Mouse (Mus musculus): ENCODE measurements at regions not wholly inside any gene's neighbourhood (a gene's known extent, or its start where the extent isn't known, plus 50 kb on each side); places are given as distances from the start of the nearest gene placed in this dataset.

GRCm38 (mm10) chr16:95798099-95798498, 96.2 kb downstream of the Ets2 start:
- H3K4me2 ChIP-seq (ENCODE audit: low read length) = no peak overlapping the region
- H3K36me3 ChIP-seq (ENCODE audit: control insufficient read depth, insufficient read depth, low read length) = no peaks in the 10 kb centered on the region
- H3K27ac ChIP-seq (ENCODE audit: low read depth, low read length) = no peak overlapping the region
- no peaks in the 10 kb centered on the region for H3K9me3 ChIP-seq (ENCODE audit: control insufficient read depth, low read length)
- peaks cover 3% of the 10 kb centered on the region; the same call in 1 of the 2 replicates for H3K4me1 ChIP-seq (ENCODE audit: control insufficient read depth, insufficient read depth, low read depth, low read length)
- no peak for ATAC-seq
- no peak overlapping the region for H3K4me3 ChIP-seq (ENCODE audit: low read length)
- H3K9ac ChIP-seq (ENCODE audit: low read depth, low read length) = no peak overlapping the region
- no peaks in the 10 kb centered on the region for H3K27me3 ChIP-seq (replicated peaks; ENCODE audit: control insufficient read depth, insufficient read depth, low read length)
- WGBS = 73% methylated on average over 11 of the region's 11 CpGs

GRCm38 (mm10) chr16:95797141-95797540, 95.3 kb downstream of the Ets2 start:
- Histone ChIP-seq H3K27ac (ENCODE audit: low read depth, low read length) (no peak overlapping the region), H3K4me3 (ENCODE audit: low read length) (no peak overlapping the region), H3K27me3 (replicated peaks; ENCODE audit: control insufficient read depth, insufficient read depth, low read length) (no peaks in the 10 kb centered on the region), H3K36me3 (ENCODE audit: control insufficient read depth, insufficient read depth, low read length) (no peaks in the 10 kb centered on the region), H3K9ac (ENCODE audit: low read depth, low read length) (no peak overlapping the region), H3K4me1 (ENCODE audit: control insufficient read depth, insufficient read depth, low read depth, low read length) (no peaks in the 10 kb centered on the region; the same call in 1 of the 2 replicates), H3K9me3 (ENCODE audit: control insufficient read depth, low read length) (no peaks in the 10 kb centered on the region), H3K4me2 (ENCODE audit: low read length) (no peak overlapping the region)
- WGBS = 79% methylated on average over 2 of the region's 2 CpGs
- no peak for ATAC-seq

GRCm38 (mm10) chr16:95794876-95795275, 93.0 kb downstream of the Ets2 start:
- Histone ChIP-seq H3K4me1 (ENCODE audit: control insufficient read depth, insufficient read depth, low read depth, low read length) (no peaks in the 10 kb centered on the region; the same call in 1 of the 2 replicates), H3K27me3 (replicated peaks; ENCODE audit: control insufficient read depth, insufficient read depth, low read length) (no peaks in the 10 kb centered on the region), H3K9me3 (ENCODE audit: control insufficient read depth, low read length) (no peaks in the 10 kb centered on the region; the same call in 1 of the 2 replicates), H3K27ac (ENCODE audit: low read depth, low read length) (no peak overlapping the region), H3K4me2 (ENCODE audit: low read length) (no peak overlapping the region), H3K36me3 (ENCODE audit: control insufficient read depth, insufficient read depth, low read length) (no peaks in the 10 kb centered on the region), H3K4me3 (ENCODE audit: low read length) (no peak overlapping the region), H3K9ac (ENCODE audit: low read depth, low read length) (no peak overlapping the region)
- ATAC-seq = no peak
- 84% methylated on average over 8 of the region's 8 CpGs for WGBS

GRCm38 (mm10) chr16:95794281-95794727, 92.4 kb downstream of the Ets2 start:
- H3K4me1 ChIP-seq (ENCODE audit: control insufficient read depth, insufficient read depth, low read depth, low read length) = no peaks in the 10 kb centered on the region; the same call in 1 of the 2 replicates
- no peaks in the 10 kb centered on the region for H3K27me3 ChIP-seq (replicated peaks; ENCODE audit: control insufficient read depth, insufficient read depth, low read length)
- H3K27ac ChIP-seq (ENCODE audit: low read depth, low read length) = no peak overlapping the region
- H3K36me3 ChIP-seq (ENCODE audit: control insufficient read depth, insufficient read depth, low read length) = no peaks in the 10 kb centered on the region
- H3K9ac ChIP-seq (ENCODE audit: low read depth, low read length) = no peak overlapping the region
- no peak overlapping the region for H3K4me3 ChIP-seq (ENCODE audit: low read length)
- WGBS = 63% methylated on average over 10 of the region's 10 CpGs
- no peak for ATAC-seq
- H3K9me3 ChIP-seq (ENCODE audit: control insufficient read depth, low read length) = no peaks in the 10 kb centered on the region; the same call in 1 of the 2 replicates
- H3K4me2 ChIP-seq (ENCODE audit: low read length) = no peak overlapping the region

- Histone ChIP-seq H3K4me3 (ENCODE audit: low read length) (no peak overlapping the region), H3K36me3 (ENCODE audit: control insufficient read depth, insufficient read depth, low read length) (no peaks in the 10 kb centered on the region), H3K27me3 (replicated peaks; ENCODE audit: control insufficient read depth, insufficient read depth, low read length) (no peaks in the 10 kb centered on the region), H3K9ac (ENCODE audit: low read depth, low read length) (no peak overlapping the region), H3K4me1 (ENCODE audit: control insufficient read depth, insufficient read depth, low read depth, low read length) (no peaks in the 10 kb centered on the region), H3K27ac (ENCODE audit: low read depth, low read length) (no peak overlapping the region), H3K9me3 (ENCODE audit: control insufficient read depth, low read length) (no peaks in the 10 kb centered on the region; the same call in 1 of the 2 replicates), H3K4me2 (ENCODE audit: low read length) (no peak overlapping the region)
- ATAC-seq = no peak
- WGBS = 74% methylated on average over 4 of the region's 4 CpGs
Observed at GRCm38 (mm10) chr16:95790691-95791090, 88.8 kb downstream of the Ets2 start.

GRCm38 (mm10) chr16:95789548-95789947, 87.7 kb downstream of the Ets2 start:
- ATAC-seq = no peak
- H3K27ac ChIP-seq (ENCODE audit: low read depth, low read length) = no peak overlapping the region
- no peaks in the 10 kb centered on the region for H3K36me3 ChIP-seq (ENCODE audit: control insufficient read depth, insufficient read depth, low read length)
- H3K4me2 ChIP-seq (ENCODE audit: low read length) = no peak overlapping the region
- no peak overlapping the region for H3K4me3 ChIP-seq (ENCODE audit: low read length)
- no peaks in the 10 kb centered on the region for H3K4me1 ChIP-seq (ENCODE audit: control insufficient read depth, insufficient read depth, low read depth, low read length)
- no peaks in the 10 kb centered on the region for H3K27me3 ChIP-seq (replicated peaks; ENCODE audit: control insufficient read depth, insufficient read depth, low read length)
- no peak overlapping the region for H3K9ac ChIP-seq (ENCODE audit: low read depth, low read length)
- H3K9me3 ChIP-seq (ENCODE audit: control insufficient read depth, low read length) = no peaks in the 10 kb centered on the region; the same call in 1 of the 2 replicates

- 88% methylated on average over 5 of the region's 5 CpGs for WGBS
- H3K4me3 ChIP-seq (ENCODE audit: low read length) = no peak overlapping the region
- ATAC-seq = no peak
- H3K4me1 ChIP-seq (ENCODE audit: control insufficient read depth, insufficient read depth, low read depth, low read length) = no peaks in the 10 kb centered on the region
- H3K27ac ChIP-seq (ENCODE audit: low read depth, low read length) = no peak overlapping the region
- no peak overlapping the region for H3K4me2 ChIP-seq (ENCODE audit: low read length)
- no peaks in the 10 kb centered on the region for H3K27me3 ChIP-seq (replicated peaks; ENCODE audit: control insufficient read depth, insufficient read depth, low read length)
- H3K9me3 ChIP-seq (ENCODE audit: control insufficient read depth, low read length) = no peaks in the 10 kb centered on the region
- no peak overlapping the region for H3K9ac ChIP-seq (ENCODE audit: low read depth, low read length)
- no peaks in the 10 kb centered on the region for H3K36me3 ChIP-seq (ENCODE audit: control insufficient read depth, insufficient read depth, low read length)
Observed at GRCm38 (mm10) chr16:95781681-95782080, 79.8 kb downstream of the Ets2 start.

GRCm38 (mm10) chr16:95780431-95780830, 78.6 kb downstream of the Ets2 start:
- Histone ChIP-seq H3K9me3 (ENCODE audit: control insufficient read depth, low read length) (no peaks in the 10 kb centered on the region), H3K27me3 (replicated peaks; ENCODE audit: control insufficient read depth, insufficient read depth, low read length) (no peaks in the 10 kb centered on the region), H3K4me1 (ENCODE audit: control insufficient read depth, insufficient read depth, low read depth, low read length) (no peaks in the 10 kb centered on the region), H3K36me3 (ENCODE audit: control insufficient read depth, insufficient read depth, low read length) (no peaks in the 10 kb centered on the region), H3K4me2 (ENCODE audit: low read length) (no peak overlapping the region), H3K4me3 (ENCODE audit: low read length) (no peak overlapping the region), H3K27ac (ENCODE audit: low read depth, low read length) (no peak overlapping the region), H3K9ac (ENCODE audit: low read depth, low read length) (no peak overlapping the region)
- 72% methylated on average over 2 of the region's 2 CpGs for WGBS
- no peak for ATAC-seq

- H3K4me2 ChIP-seq (ENCODE audit: low read length) = no peak overlapping the region
- H3K27me3 ChIP-seq (replicated peaks; ENCODE audit: control insufficient read depth, insufficient read depth, low read length) = no peaks in the 10 kb centered on the region
- ATAC-seq = no peak
- no peaks in the 10 kb centered on the region for H3K36me3 ChIP-seq (ENCODE audit: control insufficient read depth, insufficient read depth, low read length)
- H3K4me1 ChIP-seq (ENCODE audit: control insufficient read depth, insufficient read depth, low read depth, low read length) = no peaks in the 10 kb centered on the region
- no peak overlapping the region for H3K9ac ChIP-seq (ENCODE audit: low read depth, low read length)
- H3K27ac ChIP-seq (ENCODE audit: low read depth, low read length) = no peak overlapping the region
- 90% methylated on average over 6 of the region's 6 CpGs for WGBS
- no peak overlapping the region for H3K4me3 ChIP-seq (ENCODE audit: low read length)
- H3K9me3 ChIP-seq (ENCODE audit: control insufficient read depth, low read length) = no peaks in the 10 kb centered on the region
Observed at GRCm38 (mm10) chr16:95778845-95779722, 77.2 kb downstream of the Ets2 start.

Measured in hindbrain, embryonic 16.5 days (tissue).